Mouse (Mus musculus) CH12.LX (cell line): ENCODE results near the gene Hcn3. TPM values are rescaled to one million over a fixed set of nuclear protein-coding genes. Genes with fewer than 3 reads are reported as not detected.

Experiments
- DNase-seq: peaks from one replicate; pipeline ENCODE4 v3.0.0-alpha.2; 2013; ENCODE audit errors: extremely low read depth
- H3K27ac ChIP-seq: 2 replicates; pipeline ENCODE4 v1.5.1; 2012; ENCODE audit warnings: low read depth, mild to moderate bottlenecking, control low read depth, moderate library complexity; ENCODE audit not compliant: insufficient read depth
- H3K27me3 ChIP-seq: replicated peaks from 2 replicates; pipeline ENCODE3; 2012; ENCODE audit warnings: inconsistent platforms
- H3K36me3 ChIP-seq, 2 experiments: replicated peaks in 1 of 2; 2 replicates each; pipeline versions ENCODE3 to v1.6.1; 2012; ENCODE audit warnings: inconsistent platforms in 1 of 2, low read length in 1 of 2, mild to moderate bottlenecking in 1 of 2, mixed read lengths in 1 of 2, moderate library complexity in 1 of 2; ENCODE audit not compliant: control insufficient read depth in 1 of 2, insufficient read depth in 1 of 2
- H3K4me1 ChIP-seq, 2 experiments: 2 replicates each; pipeline ENCODE4 v1.6.1; 2012; ENCODE audit warnings: inconsistent platforms in 1 of 2, moderate library complexity in 1 of 2; ENCODE audit not compliant: insufficient read depth in 2 of 2, control insufficient read depth in 1 of 2
- H3K4me2 ChIP-seq: 2 replicates; pipeline ENCODE4 v1.6.1; 2012; ENCODE audit warnings: low read depth, mild to moderate bottlenecking, control low read depth; ENCODE audit not compliant: poor library complexity, insufficient read depth, severe bottlenecking
- H3K4me3 ChIP-seq, 3 experiments: fragments of 150-350 bp in 1 of 3; sonication (generic) in 1 of 3; replicated peaks in 1 of 3; 2 replicates each; pipeline versions ENCODE3 to v1.5.1; 2011 to 2012; ENCODE audit warnings: low read depth in 2 of 3, low read length in 2 of 3, mild to moderate bottlenecking in 2 of 3, moderate library complexity in 2 of 3, control low read depth in 1 of 3, improper control_type of control experiment in 1 of 3, inconsistent platforms in 1 of 3, mixed read lengths in 1 of 3; ENCODE audit not compliant: poor library complexity in 1 of 3
- H3K79me2 ChIP-seq: replicated peaks from 2 replicates; pipeline ENCODE4 v1.6.1; 2012; ENCODE audit warnings: mild to moderate bottlenecking, moderate library complexity; ENCODE audit not compliant: control insufficient read depth, poor library complexity, insufficient read depth, severe bottlenecking; ENCODE audit errors: extremely low read depth
- H3K9ac ChIP-seq: 2 replicates; pipeline ENCODE4 v1.6.1; 2012; ENCODE audit warnings: low read depth, mild to moderate bottlenecking, control low read depth, moderate library complexity; ENCODE audit not compliant: insufficient read depth
- H3K9me3 ChIP-seq: replicated peaks from 2 replicates; pipeline ENCODE3; 2012; ENCODE audit warnings: low read length, inconsistent platforms, mixed read lengths
- CHD1 ChIP-seq: IDR thresholded peaks from 2 replicates; pipeline ENCODE4 v1.6.1; 2012; ENCODE audit warnings: low read depth, low read length, improper control_type of control experiment, inconsistent platforms
- CTCF ChIP-seq, 2 experiments: IDR thresholded peaks in 1 of 2; conservative IDR thresholded peaks in 1 of 2; 2 replicates each; pipeline ENCODE4 v1.5.1; 2011 to 2012; ENCODE audit warnings: low read depth in 2 of 2, low read length in 2 of 2, improper control_type of control experiment in 1 of 2, inconsistent platforms in 1 of 2, mild to moderate bottlenecking in 1 of 2, moderate library complexity in 1 of 2
- E2F4 ChIP-seq: IDR thresholded peaks from 2 replicates; pipeline ENCODE4 v1.6.1; 2011; ENCODE audit warnings: low read depth, low read length, improper control_type of control experiment; ENCODE audit not compliant: insufficient replicate concordance
- EP300 ChIP-seq: IDR thresholded peaks from 2 replicates; pipeline ENCODE4 v1.6.1; 2011; ENCODE audit warnings: low read length, improper control_type of control experiment
- IRF4 ChIP-seq: IDR thresholded peaks from 2 replicates; pipeline ENCODE4 v1.6.1; 2014; ENCODE audit warnings: low read depth, mild to moderate bottlenecking, inconsistent platforms, low read length, improper control_type of control experiment
- KAT2A ChIP-seq: IDR thresholded peaks from 2 replicates; pipeline ENCODE4 v1.6.1; 2012; ENCODE audit warnings: low read length, improper control_type of control experiment, inconsistent platforms; ENCODE audit not compliant: insufficient replicate concordance
- MAFK ChIP-seq: IDR thresholded peaks from 2 replicates; pipeline ENCODE4 v1.6.1; 2011; ENCODE audit warnings: low read length, improper control_type of control experiment; ENCODE audit not compliant: insufficient replicate concordance
- MAX ChIP-seq: IDR thresholded peaks from 2 replicates; pipeline ENCODE4 v1.6.1; 2011; ENCODE audit warnings: low read length, improper control_type of control experiment
- MAZ ChIP-seq: IDR thresholded peaks from 2 replicates; pipeline ENCODE4 v1.6.1; 2012; ENCODE audit warnings: low read depth, mild to moderate bottlenecking, inconsistent platforms, low read length, improper control_type of control experiment, moderate library complexity
- MEF2A ChIP-seq: IDR thresholded peaks from 2 replicates; pipeline ENCODE4 v1.6.1; 2014; ENCODE audit warnings: low read depth, mild to moderate bottlenecking, inconsistent platforms, low read length, improper control_type of control experiment, borderline replicate concordance
- MYC ChIP-seq: IDR thresholded peaks from 2 replicates; pipeline ENCODE4 v1.6.1; 2011; ENCODE audit warnings: low read depth, mild to moderate bottlenecking, improper control_type of control experiment, low read length
- NELFE ChIP-seq: IDR thresholded peaks from 2 replicates; pipeline ENCODE4 v1.6.1; 2011; ENCODE audit warnings: low read depth, low read length, improper control_type of control experiment
- PAX5 ChIP-seq: IDR thresholded peaks from 2 replicates; pipeline ENCODE4 v1.6.1; 2012; ENCODE audit warnings: low read length, inconsistent platforms, mixed read lengths
- POLR2A ChIP-seq: IDR thresholded peaks from 2 replicates; pipeline ENCODE4 v1.6.1; 2011; ENCODE audit warnings: low read depth, mild to moderate bottlenecking, improper control_type of control experiment, low read length
- POLR2AphosphoS2 ChIP-seq: IDR thresholded peaks from 2 replicates; pipeline ENCODE4 v1.6.1; 2011; ENCODE audit warnings: low read depth, low read length, improper control_type of control experiment
- RAD21 ChIP-seq: IDR thresholded peaks from 2 replicates; pipeline ENCODE4 v1.6.1; 2011; ENCODE audit warnings: low read depth, mild to moderate bottlenecking, low read length, improper control_type of control experiment, moderate library complexity
- RCOR1 ChIP-seq: conservative IDR thresholded peaks from 2 replicates; pipeline ENCODE4 v1.6.1; 2012; ENCODE audit warnings: low read depth, mild to moderate bottlenecking, inconsistent platforms, low read length, improper control_type of control experiment
- SIN3A ChIP-seq: IDR thresholded peaks from 2 replicates; pipeline ENCODE4 v1.6.1; 2012; ENCODE audit warnings: low read length, improper control_type of control experiment, inconsistent platforms
- SMC3 ChIP-seq: IDR thresholded peaks from 2 replicates; pipeline ENCODE4 v1.6.1; 2011; ENCODE audit warnings: low read depth, low read length, improper control_type of control experiment
- TBP ChIP-seq: conservative IDR thresholded peaks from 2 replicates; pipeline ENCODE4 v1.6.1; 2011; ENCODE audit warnings: low read depth, low read length, improper control_type of control experiment
- TCF12 ChIP-seq: IDR thresholded peaks from 2 replicates; pipeline ENCODE4 v1.6.1; 2014; ENCODE audit warnings: low read depth, mild to moderate bottlenecking, inconsistent platforms, low read length, improper control_type of control experiment
- UBTF ChIP-seq: IDR thresholded peaks from 2 replicates; pipeline ENCODE4 v1.6.1; 2012; ENCODE audit warnings: low read depth, mild to moderate bottlenecking, inconsistent platforms, low read length, improper control_type of control experiment, moderate library complexity
- USF2 ChIP-seq: conservative IDR thresholded peaks from 2 replicates; pipeline ENCODE4 v1.6.1; 2011; ENCODE audit warnings: low read depth, low read length, improper control_type of control experiment
- ZC3H11A ChIP-seq: IDR thresholded peaks from 2 replicates; pipeline ENCODE4 v1.6.1; 2012; ENCODE audit warnings: low read depth, mild to moderate bottlenecking, inconsistent platforms, low read length, improper control_type of control experiment
- ZKSCAN1 ChIP-seq: IDR thresholded peaks from 2 replicates; pipeline ENCODE4 v1.6.1; 2012; ENCODE audit warnings: low read depth, inconsistent platforms, low read length, improper control_type of control experiment, borderline replicate concordance
- ZNF384 ChIP-seq: IDR thresholded peaks from 2 replicates; pipeline ENCODE4 v1.6.1; 2012; ENCODE audit warnings: low read depth, low read length, improper control_type of control experiment, inconsistent platforms
- dilution Hi-C: fragments of 300-500 bp; cut with MboI; formaldehyde crosslinking; loops from 2 replicates; pipeline ENCODE4 v1.14.3; 2020; ENCODE audit warnings: low sequenced_read_pairs; ENCODE audit not compliant: extremely low pct_unique_long_range_greater_than_20kb, extremely low pct_ligation_motif_present
- in situ Hi-C: fragments of 300-500 bp; cut with MboI; formaldehyde crosslinking; loops from 3 replicates; pipeline ENCODE4 v1.14.3; 2019; ENCODE audit warnings: low sequenced_read_pairs, low pct_ligation_motif_present, low pct_unique_long_range_greater_than_20kb, mixed read lengths
- polyA plus RNA-seq: library from polyadenylated mRNA; unstranded; fragments of >175 nt; gene quantifications from 2 replicates; pipeline ENCODE4 v1.2.1, GENCODE M21; 2012; ENCODE audit warnings: low read depth; ENCODE audit not compliant: insufficient read length
- total RNA-seq, 2 experiments: library from RNA; depleted of rRNA; stranded (reverse); fragments of 300-350 nt in 1 of 2; fragments of >200 nt in 1 of 2; gene quantifications; 2 replicates each; pipeline ENCODE4 v1.2.3; 2012 to 2014

Gene Hcn3
- total and polyA plus RNA-seq, 3 experiments: 1.7 to 3.2 (median 2.0) TPM

DNA sequence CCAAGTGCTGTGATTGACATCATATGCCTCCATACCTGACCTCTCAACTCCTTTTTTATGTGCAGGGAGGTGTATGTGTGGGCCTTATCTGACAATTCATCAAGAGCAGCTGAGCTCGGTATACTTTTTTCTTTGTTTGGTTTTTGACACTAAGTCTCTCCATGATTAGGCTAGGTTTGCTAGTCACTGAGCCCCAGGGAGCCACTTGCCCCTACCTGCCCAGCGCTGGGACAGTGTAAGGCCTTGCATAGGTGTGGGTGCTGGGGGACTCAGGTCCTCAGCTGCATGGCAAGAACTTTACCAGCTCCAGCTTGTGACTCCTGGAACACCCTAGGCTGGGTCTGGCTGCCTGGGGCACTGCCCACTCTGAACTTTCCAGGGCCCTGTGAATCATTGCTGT is 46.7 kb upstream of the Hcn3 start:
- dilution Hi-C loops: no loop called here
- no peak overlapping the region for H3K4me2 ChIP-seq
- H3K79me2 ChIP-seq: peaks cover 5% of the 10 kb centered on the region; the same call in 1 of the 2 replicates
- no peaks in the 10 kb centered on the region for H3K27me3 ChIP-seq
- DNase-seq: no peak
- peaks cover 71 to 80% of the 10 kb centered on the region in 2 experiments for H3K36me3 ChIP-seq
- H3K4me3 ChIP-seq: no peak overlapping the region
- TF ChIP-seq TBP (no peak), KAT2A (no peak), ZNF384 (no peak), MEF2A (no peak)
- TF ChIP-seq, all 38 proteins: peak for 0
- H3K9ac ChIP-seq: no peak overlapping the region
- no peaks in the 10 kb centered on the region for H3K9me3 ChIP-seq
- H3K27ac ChIP-seq: no peak overlapping the region
- H3K4me1 ChIP-seq: peaks cover 3 to 18% of the 10 kb centered on the region in 2 experiments
- in situ Hi-C loops: loop anchor here (5.0 kb wide), 1 partner anchor 36 kb away; no protein-coding TSS in a partner anchor

DNA sequence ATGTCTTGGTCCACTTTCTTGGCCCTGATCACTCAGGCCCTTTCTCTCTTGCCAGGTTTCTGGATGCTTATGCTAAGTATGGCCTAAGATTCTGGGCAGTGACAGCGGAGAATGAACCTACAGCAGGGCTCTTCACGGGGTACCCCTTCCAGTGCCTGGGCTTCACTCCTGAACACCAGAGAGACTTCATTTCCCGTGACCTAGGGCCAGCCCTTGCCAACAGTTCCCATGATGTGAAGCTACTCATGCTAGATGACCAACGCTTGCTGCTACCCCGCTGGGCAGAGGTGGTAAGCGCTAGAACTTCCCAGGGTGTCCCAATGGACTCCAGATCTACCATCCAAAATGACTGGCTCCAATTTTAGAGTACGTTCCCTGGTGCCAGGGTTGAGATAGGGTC is 46.1 kb upstream of the Hcn3 start:
- in situ Hi-C loops: loop anchor here (5.0 kb wide), 1 partner anchor 36 kb away; no protein-coding TSS in a partner anchor
- peaks cover 3 to 16% of the 10 kb centered on the region in 2 experiments for H3K4me1 ChIP-seq
- H3K27ac ChIP-seq: no peak overlapping the region
- no peak overlapping the region for H3K4me2 ChIP-seq
- no peak overlapping the region for H3K4me3 ChIP-seq
- H3K9me3 ChIP-seq: no peaks in the 10 kb centered on the region
- no peak overlapping the region for H3K9ac ChIP-seq
- H3K36me3 ChIP-seq: peaks cover 69 to 74% of the 10 kb centered on the region in 2 experiments
- no peak for TF ChIP-seq MAX
- no peak for TF ChIP-seq TCF12
- no peak for TF ChIP-seq MYC
- TF ChIP-seq IRF4: no peak
- TF ChIP-seq TBP: no peak
- TF ChIP-seq SIN3A: no peak
- TF ChIP-seq MAZ: no peak
- no peak for TF ChIP-seq MAFK
- TF ChIP-seq E2F4: no peak
- no peak for TF ChIP-seq ZC3H11A
- TF ChIP-seq KAT2A: no peak
- dilution Hi-C loops: no loop called here
- no peaks in the 10 kb centered on the region for H3K27me3 ChIP-seq
- no peak for DNase-seq
- peaks cover 5% of the 10 kb centered on the region; the same call in 1 of the 2 replicates for H3K79me2 ChIP-seq

DNA sequence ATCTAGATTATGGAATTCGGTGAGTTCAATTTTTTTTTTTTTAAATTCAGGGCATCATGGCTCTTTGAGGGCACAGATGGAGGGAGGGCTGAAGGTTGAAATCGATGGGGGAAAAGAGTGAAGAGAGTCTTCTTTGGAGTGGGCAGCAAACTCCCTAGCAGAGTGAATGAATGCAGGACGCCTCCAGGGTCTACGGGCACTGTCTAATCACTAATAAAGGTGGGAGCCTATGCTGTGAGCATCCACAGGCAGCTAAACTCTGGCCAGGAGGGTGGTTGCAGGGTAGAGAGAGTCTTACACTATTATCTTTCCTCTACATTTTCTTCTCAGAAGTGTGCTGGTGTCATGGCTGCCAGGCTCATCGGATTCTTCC is 43.1 kb upstream of the Hcn3 start:
- no peak overlapping the region for H3K27ac ChIP-seq
- peaks cover 39 to 44% of the 10 kb centered on the region in 2 experiments for H3K36me3 ChIP-seq
- peak overlapping the region; percentile 97 for H3K9ac ChIP-seq
- peaks cover 5% of the 10 kb centered on the region; the same call in 1 of the 2 replicates for H3K79me2 ChIP-seq
- no peak for DNase-seq
- in situ Hi-C loops (no loop called here), dilution Hi-C loops (no loop called here)
- no peaks in the 10 kb centered on the region for H3K9me3 ChIP-seq
- H3K4me1 ChIP-seq: peaks cover 3 to 14% of the 10 kb centered on the region in 2 experiments
- peak overlapping the region; percentile 86 for H3K4me2 ChIP-seq
- TF ChIP-seq USF2: no peak
- no peak for TF ChIP-seq SIN3A
- no peak for TF ChIP-seq SMC3
- no peak for TF ChIP-seq RAD21
- TF ChIP-seq MAZ: no peak
- TF ChIP-seq CTCF (conservative IDR thresholded peaks at IDR 0.05 in 1 of 2, IDR thresholded peaks at IDR 0.05 in 1 of 2; ENCODE audit: low read depth in 2 of 2, low read length in 2 of 2): no peak
- TF ChIP-seq EP300: no peak
- TF ChIP-seq UBTF: no peak
- no peak for TF ChIP-seq MAFK
- TF ChIP-seq MYC: no peak
- no peak for TF ChIP-seq POLR2AphosphoS2
- no peak for TF ChIP-seq CHD1
- TF ChIP-seq RCOR1: no peak
- TF ChIP-seq POLR2A: no peak
- no peak for TF ChIP-seq NELFE
- TF ChIP-seq PAX5: no peak
- no peak for TF ChIP-seq ZKSCAN1
- H3K4me3 ChIP-seq: peak overlapping the region; percentile 74 to 100 (median 75)
- H3K27me3 ChIP-seq: no peaks in the 10 kb centered on the region
